Mouse (Mus musculus) central nervous system, embryonic 18 days (tissue): ENCODE measurements around the gene Sema3a. TPM values are rescaled to one million over a fixed set of nuclear protein-coding genes. Genes with fewer than 3 reads are reported as not detected.

ENCODE experiments used
- polyA plus RNA-seq: library from polyadenylated mRNA; depleted of rRNA; stranded (reverse); fragments of >200 nt; gene quantifications from 2 replicates; pipeline ENCODE4 v1.2.3, GENCODE M21; 2012; rRNA removed

Sema3a gene
- 10.6 and 11.8 TPM in 2 replicates for polyA plus RNA-seq

DNA sequence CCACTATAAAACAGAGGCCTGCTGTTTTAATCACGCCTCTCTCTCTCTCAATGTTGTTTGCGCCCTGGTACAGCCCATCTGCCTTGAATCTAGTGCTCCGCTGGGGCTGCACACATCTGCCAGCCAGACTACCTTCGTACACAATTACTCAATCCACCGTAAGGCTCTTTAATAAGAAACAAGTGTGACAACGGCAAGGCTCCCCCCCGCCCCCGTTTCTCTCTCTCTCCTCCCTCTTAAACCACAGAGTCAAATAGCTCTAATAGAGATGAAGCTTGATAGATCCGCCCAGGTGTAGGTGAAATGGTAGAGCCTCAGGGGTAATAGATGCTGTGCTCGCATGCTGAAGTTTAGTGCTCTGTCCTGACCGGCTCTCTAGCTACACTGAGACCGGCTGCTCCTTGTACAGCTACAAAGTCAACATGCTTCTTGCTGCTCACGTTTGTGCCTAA lies at the start of gene Sema3a:
Sema3a (plus strand) TSS at position 174 of the 452 bp plus-strand sequence.

